Mouse (Mus musculus) splenic B cell, adult 2 months (primary cell): ENCODE measurements around the gene Trpm8.

Experiments
- DNase-seq: peaks from one replicate; pipeline ENCODE4 v3.0.0-alpha.2; 2011; ENCODE audit warnings: low read depth, low spot score
- H3K27me3 ChIP-seq: 2 replicates; pipeline ENCODE4 v1.6.1; 2012; ENCODE audit warnings: mild to moderate bottlenecking, low read length, moderate library complexity, mixed read lengths; ENCODE audit not compliant: control insufficient read depth, poor library complexity, insufficient read depth, severe bottlenecking
- H3K36me3 ChIP-seq: 2 replicates; pipeline ENCODE4 v1.6.1; 2012; ENCODE audit warnings: mild to moderate bottlenecking, low read length, moderate library complexity, mixed read lengths; ENCODE audit not compliant: control insufficient read depth, poor library complexity, insufficient read depth, severe bottlenecking

Gene Trpm8

DNA sequence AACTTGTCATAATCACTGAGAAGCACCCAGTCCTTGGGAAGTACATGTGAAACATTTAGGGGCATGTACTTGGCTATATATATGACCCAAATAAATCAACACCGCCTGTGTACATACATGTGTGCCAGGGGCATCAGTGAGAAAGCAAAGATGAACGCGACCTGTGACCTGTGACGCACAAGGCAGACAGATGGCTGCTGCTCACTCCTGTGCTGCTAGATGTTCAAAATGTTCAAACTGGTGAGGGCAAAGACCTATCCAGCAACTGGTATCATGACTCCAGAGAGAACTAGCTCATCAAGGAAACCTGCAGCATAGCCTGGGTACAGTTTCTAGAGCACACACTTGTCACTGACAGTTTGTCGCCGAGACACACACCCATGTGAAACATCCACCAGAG is 10.0 kb upstream of the Trpm8 start:
- Histone ChIP-seq H3K36me3 (peaks cover 49% of the 10 kb centered on the region), H3K27me3 (no peaks in the 10 kb centered on the region)
- DNase-seq: no peak

DNA sequence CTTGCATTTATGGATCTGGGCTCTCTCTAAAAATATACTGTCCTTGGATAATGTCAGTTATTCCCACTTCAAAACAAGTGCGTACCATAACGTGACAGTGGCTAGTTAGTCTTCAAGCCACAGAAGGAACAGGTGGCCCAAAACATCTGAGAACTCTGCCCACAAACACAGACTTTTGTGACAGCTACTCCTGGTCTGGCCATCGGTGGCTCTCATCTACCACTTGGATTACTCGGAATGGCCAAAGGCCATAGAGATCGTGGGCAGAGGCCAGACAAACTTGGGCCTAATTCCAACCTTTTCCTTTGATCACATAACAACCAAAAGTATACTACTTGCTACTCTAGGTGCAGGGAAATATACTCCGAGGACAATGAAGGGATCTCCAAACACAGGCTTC is 9.4 kb upstream of the Trpm8 start:
- Histone ChIP-seq H3K36me3 (peaks cover 49% of the 10 kb centered on the region), H3K27me3 (no peaks in the 10 kb centered on the region)
- DNase-seq: no peak

DNA sequence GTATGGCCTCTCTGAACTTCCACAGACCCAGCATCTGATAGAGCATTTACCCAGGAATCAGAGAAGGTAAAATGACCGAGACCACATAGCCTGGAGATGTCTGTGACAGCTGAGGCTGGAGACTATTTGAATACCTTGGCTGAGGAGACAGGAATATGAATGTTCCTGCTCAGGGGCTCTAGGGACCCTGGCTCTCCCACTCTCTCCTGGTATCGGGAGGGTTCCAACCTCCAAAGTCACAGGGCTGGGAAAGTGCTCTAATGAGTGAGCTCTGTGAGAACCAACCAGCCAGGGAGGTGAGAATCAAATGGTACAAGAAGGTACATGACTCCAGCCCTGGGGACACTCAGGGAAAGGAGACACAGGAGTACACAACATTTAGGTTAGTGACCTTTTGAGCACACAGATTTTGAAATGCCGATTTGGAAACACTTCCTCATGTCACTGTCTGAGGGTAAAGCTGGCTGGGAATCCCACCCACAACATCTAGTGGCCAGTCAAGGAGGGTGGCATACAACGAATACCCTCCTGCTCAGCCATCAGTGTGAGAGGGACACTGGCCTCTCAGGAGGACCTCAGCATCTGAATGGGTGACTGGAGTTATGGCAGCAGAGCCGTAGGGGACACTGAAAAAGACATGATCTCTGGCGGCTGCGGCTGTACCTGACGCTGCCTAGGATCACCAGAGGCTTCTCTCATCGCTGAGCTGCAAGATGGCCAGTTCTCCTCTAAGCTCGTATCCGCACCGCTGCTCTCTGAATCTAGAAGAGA is 7.7 kb upstream of the Trpm8 start:
- Histone ChIP-seq H3K27me3 (no peaks in the 10 kb centered on the region), H3K36me3 (peaks cover 50% of the 10 kb centered on the region)
- DNase-seq: no peak

DNA sequence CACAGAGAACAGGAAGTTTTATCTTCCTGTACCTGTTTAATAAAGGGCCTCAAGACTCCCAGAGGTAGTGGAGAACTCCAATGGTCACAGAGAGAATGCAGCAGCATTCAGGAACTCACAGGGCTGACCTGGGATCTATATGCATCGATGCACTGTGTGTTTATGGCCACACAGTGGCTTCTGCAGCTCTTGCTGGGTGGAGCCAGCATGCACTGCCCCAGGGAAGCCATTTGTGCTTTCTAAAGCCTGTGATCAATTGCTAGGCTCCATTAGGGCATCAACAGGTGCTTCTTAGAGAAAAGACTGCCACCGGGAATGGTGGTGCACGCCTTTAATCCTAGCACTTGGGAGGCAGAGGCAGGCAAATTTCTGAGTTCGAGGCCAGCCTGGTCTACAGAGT is 4.6 kb upstream of the Trpm8 start:
- Histone ChIP-seq H3K27me3 (no peaks in the 10 kb centered on the region), H3K36me3 (peaks cover 24% of the 10 kb centered on the region)
- DNase-seq: no peak

DNA sequence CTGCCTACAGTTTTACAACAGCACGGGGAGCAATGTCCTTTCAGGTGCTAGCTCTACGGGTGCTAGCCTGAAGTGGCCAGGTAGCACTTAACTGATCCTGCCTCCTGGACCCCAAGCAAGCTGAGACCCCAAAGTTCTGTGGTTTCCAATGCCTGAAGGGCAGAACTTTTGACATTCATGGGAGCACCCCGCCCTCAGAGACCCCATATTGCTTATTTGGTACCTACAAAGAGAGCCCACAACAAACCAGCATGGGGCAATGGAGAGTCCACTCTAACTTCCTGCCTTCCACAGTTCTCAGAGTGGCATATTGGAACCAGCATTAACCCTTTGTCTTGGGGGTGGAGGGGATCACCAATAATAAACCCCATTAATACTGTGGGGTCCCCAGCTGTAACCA is 4.1 kb upstream of the Trpm8 start:
- H3K27me3 ChIP-seq: no peaks in the 10 kb centered on the region
- DNase-seq: no peak

DNA sequence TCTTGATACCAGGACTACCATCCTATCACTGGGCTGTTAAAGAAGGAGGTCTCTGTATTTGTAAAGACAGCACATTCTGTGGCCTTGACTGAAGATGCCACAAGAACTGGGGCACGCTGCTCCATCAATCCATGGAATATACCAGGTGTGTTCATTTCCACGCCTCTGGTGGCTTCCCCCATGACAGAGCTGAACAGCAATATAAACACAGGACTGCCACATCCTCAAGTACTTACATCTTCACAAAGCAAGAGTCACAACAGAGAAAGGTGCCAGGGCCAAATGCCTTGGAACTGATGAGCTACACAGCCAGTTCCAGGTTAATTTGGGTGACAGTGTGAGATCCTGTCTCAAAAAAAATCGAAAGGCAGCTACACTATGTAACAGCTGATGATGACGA is 3.6 kb upstream of the Trpm8 start:
- Histone ChIP-seq H3K27me3 (no peaks in the 10 kb centered on the region), H3K36me3 (peaks cover 16% of the 10 kb centered on the region)
- DNase-seq: no peak

More for the DNA sequence above, 4.1 kb upstream of the Trpm8 start:
- H3K36me3 ChIP-seq: peaks cover 19% of the 10 kb centered on the region

DNA sequence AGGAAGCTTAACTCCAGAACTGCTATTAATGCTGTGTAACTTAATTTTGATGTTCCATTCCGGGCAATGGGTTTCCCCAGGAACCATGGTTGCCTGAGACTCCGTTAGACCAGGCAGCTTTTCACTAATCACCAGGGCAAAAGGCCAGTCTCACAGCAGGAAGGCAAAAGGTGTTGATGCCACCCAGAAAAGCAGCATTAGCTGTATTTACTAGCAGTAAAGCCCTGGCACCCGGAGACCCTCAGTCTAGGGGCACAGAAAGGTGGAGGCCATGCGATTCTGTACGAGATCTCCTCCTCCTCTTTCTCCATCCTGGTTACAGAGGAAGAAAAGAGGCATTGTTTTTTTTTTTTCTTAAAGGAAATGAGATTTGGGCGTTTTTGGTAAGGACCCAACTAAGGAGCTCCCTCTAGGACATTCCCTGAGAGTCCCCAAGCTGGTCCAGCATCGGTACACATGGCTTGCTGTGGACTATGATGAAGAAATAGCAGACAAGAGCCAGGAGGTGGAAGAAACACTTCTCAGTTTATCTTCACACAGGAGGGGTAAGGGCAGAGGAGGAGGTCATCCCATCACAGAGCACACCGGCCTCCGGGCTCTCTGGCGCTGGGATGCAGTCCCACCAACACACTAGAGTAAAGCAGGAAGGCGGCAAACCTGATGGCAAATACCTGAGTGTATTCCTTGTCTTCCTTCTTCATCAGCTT is 2.9 kb upstream of the Trpm8 start:
- peaks cover 11% of the 10 kb centered on the region for H3K36me3 ChIP-seq
- H3K27me3 ChIP-seq: no peaks in the 10 kb centered on the region
- DNase-seq: no peak

DNA sequence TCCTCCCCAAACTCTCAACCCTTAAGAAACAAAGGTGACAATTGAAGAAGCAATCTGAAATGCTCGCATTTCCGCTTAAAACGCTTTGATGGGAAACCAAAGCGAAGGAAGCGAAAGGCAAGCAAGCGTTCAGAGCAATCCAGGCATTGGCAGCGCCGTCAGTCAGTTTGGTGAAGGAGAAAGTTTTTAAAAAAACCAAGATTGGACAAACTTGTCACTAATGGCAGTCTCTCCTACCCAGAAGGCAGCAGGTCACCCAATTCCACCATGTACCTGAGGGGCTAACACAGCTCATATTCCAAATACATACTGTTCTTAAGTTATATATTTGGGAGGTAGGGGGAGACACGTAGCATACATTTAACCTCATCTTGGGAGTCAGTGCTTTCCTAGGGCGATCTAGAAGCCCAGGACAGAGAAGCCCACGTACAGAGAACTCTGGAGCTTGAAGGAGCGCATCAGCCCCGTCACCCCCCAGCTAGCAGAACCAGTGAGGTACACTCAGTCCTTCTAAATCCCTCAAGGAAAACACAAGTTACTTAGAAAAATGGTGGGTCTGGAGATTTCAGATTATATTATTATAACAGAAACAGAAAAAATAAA is 2.3 kb upstream of the Trpm8 start:
- peaks cover 7% of the 10 kb centered on the region for H3K36me3 ChIP-seq
- H3K27me3 ChIP-seq: no peaks in the 10 kb centered on the region
- no peak for DNase-seq

DNA sequence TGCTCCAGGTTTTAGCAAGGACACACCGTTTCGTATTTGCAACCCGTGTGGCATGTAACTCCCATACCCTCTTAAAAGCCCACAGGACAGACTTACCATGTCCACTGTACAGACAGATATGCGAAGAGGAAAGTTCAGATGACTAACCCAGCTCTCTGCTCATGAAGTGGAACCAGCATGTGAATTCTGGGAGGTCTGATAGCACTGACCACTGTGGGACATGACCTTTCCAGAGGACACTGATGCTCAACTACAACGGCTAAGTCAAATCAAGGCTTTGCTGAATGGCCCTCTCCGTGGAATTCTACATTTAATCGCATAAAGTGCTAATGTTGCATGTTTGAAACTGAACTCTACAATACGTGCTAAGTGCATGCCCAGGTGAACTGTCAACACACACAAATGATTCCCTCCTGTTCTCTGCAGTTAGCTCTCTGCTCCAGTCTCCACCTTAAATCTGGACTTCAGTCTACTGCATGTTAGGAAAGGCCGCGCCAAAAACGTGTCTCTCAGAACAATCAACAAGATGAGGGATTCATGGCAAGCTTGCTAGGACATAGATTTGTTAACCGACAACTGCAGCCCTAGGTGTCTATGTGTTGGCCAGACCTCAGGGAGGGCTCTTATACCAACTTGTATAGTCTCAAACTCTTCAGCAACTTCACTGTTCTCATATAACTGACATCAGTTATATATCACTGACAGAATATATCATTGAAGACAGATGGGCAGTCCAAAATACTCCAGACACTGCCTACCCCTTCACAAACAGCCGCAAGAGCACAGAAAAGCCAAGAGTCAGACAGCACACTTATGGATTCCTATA is 1.6 kb upstream of the Trpm8 start:
- Histone ChIP-seq H3K27me3 (no peaks in the 10 kb centered on the region), H3K36me3 (peaks cover 7% of the 10 kb centered on the region)
- no peak for DNase-seq

DNA sequence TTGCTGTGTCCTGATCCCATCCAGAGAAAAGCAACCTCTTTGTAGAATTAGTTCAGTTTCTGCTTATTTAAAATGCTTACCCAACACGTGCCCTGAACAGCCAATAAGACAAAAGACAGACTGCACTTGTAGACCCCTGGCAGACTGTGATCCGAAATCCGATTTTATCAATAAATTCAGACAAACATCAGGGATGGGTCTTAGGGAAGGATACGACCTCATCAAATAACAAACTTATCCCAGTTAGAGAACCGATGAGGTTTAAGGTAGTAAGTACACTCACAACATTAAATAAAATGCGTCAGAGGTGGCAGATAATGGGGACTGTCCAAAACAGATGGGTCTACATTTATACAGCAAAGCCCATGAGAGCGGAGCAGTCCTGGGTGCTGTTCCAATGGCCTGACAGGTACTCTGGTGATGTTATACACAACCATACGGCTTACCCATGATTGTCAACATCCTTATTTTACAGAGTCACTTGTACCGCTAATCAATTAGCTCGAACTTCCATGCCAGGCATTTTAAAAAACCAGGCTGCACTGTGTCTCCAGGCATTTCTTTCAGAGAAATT is 850 bp upstream of the Trpm8 start:
- Histone ChIP-seq H3K27me3 (no peaks in the 10 kb centered on the region), H3K36me3 (peaks cover 7% of the 10 kb centered on the region)
- no peak for DNase-seq

DNA sequence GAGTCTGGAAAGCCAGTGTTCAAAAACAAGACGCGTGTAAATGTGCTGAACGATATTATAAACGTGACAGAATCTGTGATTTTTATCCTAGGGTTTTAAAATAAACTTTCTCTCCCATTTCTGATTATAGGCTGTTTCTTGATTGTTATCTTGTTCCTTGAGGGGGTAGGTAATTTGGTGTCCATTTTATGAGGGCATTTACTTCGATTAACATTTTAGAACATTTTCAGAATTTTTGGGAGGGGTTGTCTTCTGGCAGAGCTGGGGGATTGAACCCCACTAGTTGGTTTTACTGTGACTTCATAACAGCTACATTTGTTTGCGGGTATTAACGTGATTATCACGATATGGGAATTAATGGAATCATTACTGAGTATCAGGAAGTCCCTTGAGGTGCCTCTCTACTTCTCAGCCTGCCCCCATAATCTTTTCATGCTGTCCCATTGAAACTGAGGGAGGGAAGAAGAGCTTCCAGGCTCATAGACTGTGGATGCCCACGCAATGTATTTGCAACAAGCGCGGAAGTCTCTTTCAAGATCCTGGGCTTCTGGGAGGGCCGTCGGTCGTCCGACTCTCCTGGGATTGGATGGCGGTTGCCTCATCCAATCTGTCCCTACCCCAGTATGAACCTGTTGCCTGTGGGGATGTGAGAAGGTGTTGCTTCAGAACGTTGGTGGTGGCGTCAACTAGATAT is 504 bp downstream of the Trpm8 start:
- no peak for DNase-seq
- Histone ChIP-seq H3K27me3 (no peaks in the 10 kb centered on the region), H3K36me3 (peaks cover 7% of the 10 kb centered on the region)

DNA sequence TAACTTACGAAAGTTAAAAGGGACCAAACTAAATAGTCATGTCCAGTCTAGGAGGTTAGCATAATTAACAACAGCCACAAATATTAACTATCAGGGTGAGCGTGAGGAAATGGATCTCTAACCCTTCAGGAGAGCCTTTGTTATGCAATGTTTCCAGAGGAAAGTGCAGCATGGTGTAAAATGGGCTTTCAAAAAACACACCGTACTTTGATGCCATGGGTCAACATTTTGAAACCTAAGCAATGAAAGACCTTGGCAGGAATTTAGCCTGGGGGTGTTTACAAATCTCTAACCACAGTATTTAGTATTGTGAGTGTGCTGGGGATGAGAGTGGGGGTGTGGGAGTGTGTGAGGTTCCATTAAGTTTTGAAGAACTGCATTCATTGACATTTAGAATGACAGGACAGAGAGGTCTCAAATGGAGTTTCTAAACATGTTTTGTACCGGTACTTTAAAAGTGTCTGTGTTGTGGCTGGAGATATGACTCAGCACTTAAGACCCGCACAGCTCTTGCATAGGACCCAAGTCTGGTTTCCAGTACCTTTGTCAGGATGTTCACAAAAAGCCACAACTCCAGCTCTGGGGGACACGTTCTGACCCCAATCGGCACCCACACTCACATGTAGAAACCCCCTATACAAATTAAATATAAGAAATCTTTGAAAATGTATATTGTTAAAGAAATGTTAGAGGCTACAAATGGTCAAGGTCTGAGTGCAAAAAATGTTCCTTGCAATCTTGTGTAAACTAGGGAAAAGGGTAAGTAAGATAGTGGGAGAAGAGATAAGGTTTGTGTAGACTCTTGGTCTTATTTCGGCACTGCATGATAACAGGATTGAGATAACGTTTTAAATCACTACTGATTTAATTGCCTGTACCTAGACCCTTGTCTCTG is 1.9 kb downstream of the Trpm8 start:
- Histone ChIP-seq H3K36me3 (no peaks in the 10 kb centered on the region), H3K27me3 (no peaks in the 10 kb centered on the region)
- no peak for DNase-seq

DNA sequence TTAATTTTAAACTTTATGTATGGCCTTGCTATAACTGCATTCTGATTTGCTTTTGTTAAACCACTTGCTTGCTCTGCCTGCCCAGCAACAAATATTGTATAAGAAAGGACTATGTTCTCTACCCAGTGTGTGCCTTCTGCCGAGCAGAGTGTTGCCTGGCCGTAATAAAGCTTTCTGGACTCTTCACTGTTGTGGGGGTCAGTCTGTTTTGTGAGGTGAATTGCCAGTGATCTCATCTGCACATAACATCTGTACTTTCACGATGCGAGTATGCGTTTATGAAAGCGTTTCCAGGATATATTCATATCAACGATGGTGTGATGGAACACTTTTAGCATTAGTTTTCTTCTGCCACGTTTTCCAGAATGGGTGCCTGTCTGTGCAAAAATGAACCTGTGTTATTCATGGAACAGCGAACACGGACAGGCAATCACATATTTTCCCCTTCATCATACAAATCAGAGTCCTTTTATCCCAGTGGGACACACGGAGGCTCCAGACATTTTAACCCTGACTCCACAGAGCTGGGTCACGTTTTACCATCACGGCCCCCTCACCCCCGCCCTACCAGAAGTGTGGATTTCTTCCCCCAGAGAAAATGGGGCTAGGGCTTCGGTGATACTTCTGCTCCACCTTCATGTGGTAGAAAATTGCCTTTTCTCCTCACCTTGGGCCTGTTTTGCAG is 2.7 kb downstream of the Trpm8 start:
- no peak for DNase-seq
- no peaks in the 10 kb centered on the region for H3K36me3 ChIP-seq
- no peaks in the 10 kb centered on the region for H3K27me3 ChIP-seq
